Mouse (Mus musculus) ES-Bruce4 (cell line): ENCODE measurements around the gene Capn2.

Experiments
- CTCF ChIP-seq: IDR thresholded peaks from one replicate; pipeline ENCODE4 v1.8.1; 2011; ENCODE audit warnings: low read depth, low read length
- POLR2A ChIP-seq: IDR thresholded peaks from one replicate; pipeline ENCODE4 v1.8.1; 2011; ENCODE audit warnings: low read length; ENCODE audit not compliant: insufficient read depth

DNA sequence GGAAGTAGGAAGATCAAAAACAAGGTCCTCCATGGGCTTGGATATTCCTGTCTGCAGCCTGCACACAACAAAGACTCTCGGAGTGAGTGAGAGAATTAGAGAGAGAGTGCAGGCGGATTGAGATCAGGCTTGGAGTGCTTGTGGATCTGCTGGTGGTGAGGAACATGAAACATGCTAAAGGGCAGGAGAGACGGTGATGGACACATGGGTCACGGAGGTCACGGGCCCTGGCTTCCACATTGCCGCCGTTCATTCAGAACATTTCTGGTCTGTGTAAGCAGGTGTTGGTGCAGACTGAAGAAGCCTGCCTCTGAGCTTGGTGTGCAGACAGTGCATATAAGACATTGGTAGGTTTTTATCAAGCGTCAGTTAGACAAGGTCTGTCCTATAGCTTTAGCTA is 58.0 kb downstream of the Capn2 start:
- no peak for TF ChIP-seq CTCF
- no peak for TF ChIP-seq POLR2A
